Mouse (Mus musculus) CD4-positive helper T cell, adult 2 months (primary cell): ENCODE measurements around the gene Clybl.

ENCODE experiments used
- DNase-seq: peaks from one replicate; pipeline ENCODE4 v3.0.0-alpha.2; 2012; ENCODE audit warnings: low read depth, missing footprints, low spot score

The Clybl gene

DNA sequence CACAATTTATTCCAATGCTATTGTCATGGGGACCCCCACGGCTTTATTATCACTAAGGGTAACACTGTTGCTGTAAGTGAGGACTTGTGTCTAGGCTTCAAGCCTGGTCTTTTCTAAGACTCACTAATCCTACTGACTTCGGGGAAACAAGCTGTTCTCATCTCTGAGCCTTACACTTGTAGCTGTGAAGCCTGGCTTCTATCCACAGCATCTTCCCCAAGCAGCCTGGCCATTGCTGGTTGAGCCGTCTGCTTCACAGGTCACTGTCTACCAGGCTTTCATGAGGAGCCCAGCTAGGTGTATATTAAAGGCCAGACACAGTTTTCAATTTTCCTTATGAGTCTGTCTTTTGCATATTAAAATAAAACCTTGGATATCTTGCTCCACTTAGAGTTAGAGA is 177.1 kb downstream of the Clybl start:
- DNase-seq = no peak

DNA sequence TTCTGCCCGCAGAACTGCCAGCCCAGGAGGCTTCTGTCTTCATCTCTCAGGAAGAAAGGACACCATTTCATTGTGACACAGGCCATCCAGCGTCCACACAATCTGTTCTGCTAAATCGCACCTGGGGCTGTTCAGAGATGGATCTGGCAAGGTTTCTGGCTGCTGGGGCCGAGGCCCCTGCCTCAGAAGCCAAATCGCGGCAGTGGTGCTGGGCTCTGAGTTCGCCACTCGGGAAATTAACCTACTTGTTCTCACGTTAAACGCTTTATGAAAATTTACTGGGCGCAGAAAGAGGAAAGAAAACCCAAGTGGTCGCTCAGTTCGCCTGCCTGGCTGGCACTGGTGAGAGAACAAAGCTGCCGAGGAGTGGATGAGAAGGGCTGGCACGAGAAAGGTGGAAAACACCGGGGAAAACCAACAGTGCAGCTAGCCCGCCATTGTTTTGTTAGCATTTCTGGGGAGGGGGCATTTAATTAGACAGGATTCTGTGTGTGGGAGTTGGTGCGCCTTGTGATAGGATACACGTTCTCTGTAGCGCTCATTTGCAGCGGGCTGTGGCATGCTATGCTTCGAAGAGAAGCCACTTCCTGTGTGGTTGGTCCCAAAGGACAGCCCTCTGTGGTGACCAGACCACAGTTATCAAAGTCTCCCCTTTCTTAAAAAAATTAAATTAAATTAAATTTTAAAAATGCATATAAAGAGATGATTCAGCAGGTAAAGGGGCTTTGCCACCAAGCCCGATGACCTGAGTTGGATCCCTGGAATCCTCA is 177.8 kb downstream of the Clybl start:
- DNase-seq = no peak

DNA sequence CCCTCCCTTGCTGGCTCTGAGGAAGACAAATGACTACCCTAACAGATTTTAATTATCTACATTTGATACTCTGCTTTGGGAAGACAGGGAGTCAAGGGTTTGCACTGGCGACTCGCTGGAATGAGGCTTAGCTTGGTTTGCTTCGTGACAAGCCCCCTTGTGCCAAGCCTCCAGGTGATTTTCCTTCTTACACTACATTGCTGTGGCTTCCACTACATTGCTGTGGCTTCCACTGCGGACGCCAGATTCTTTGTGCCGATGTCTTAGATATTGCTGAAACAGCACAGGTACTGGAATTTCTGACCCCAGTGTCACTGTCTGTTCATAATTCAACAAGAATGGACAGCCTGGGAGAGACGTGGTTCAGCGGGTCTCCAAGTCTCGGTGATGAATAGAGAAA is 180.3 kb downstream of the Clybl start:
- DNase-seq = no peak

DNA sequence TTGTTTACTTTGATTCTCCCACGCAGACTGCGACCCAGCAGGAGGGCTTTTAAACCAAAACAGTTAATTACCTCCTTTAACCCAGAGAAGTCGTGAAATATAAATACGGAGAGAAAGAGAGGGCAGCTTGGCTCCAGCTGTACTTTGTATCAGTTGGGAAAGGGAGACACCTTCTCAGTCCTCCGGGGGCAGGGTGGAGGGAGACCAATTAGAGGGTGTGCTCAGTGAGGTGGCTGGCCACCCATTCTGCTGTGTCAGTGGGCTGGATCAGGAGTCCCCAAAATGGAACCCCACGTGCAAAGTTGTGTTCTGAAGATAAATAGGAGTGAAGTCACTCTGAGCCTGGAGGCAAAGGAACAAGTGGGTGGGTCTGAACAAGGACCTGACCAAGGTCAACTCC is 181.7 kb downstream of the Clybl start:
- DNase-seq = no peak

DNA sequence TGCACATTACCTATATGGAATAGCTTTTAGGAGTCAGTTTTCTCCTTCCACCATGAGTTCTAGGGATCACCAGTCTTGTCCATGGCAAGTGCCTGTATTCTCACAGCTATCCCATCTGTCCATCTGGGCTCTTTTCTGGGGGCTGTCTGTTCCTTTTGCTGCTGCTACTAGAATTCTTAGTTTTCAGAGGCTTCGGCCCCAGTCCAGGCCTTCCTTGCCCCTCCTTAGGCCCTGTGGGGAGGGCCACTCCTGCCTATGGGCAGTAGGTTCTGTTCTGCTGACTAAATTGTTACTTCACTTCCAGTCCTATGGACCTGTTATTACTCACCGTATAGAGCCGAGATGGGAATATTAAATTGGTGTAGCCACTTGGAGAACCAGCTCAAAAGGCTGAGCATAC is 182.5 kb downstream of the Clybl start:
- no peak for DNase-seq

DNA sequence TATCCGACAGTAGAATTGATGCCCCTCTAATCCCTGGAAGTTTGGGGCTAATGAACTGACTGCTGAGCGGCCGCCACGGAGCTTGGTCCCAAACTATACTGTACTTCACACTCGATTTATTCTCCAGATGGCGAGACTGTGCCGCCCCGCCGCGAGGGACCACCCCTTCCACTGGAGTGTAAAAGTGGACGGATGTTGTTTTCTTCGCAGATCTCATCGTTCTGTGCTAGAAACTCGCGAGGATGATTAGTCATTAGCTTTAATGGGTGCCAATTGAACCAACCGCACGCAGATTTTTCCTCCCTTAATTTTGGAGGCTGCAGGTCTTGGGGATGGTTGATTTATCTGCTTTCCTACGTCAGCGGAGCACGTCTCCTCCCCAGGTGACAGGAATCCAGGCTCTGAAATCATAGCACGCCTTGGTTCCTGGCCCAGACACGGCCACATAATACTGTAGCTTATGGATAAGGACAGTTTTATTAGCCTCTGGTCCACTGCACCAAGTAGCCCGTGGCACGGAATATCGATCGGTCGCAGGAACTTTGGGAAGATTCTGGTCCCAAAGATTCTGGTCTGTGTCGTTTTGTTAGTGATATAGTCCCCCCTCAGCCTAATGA is 185.9 kb downstream of the Clybl start:
- DNase-seq = no peak

DNA sequence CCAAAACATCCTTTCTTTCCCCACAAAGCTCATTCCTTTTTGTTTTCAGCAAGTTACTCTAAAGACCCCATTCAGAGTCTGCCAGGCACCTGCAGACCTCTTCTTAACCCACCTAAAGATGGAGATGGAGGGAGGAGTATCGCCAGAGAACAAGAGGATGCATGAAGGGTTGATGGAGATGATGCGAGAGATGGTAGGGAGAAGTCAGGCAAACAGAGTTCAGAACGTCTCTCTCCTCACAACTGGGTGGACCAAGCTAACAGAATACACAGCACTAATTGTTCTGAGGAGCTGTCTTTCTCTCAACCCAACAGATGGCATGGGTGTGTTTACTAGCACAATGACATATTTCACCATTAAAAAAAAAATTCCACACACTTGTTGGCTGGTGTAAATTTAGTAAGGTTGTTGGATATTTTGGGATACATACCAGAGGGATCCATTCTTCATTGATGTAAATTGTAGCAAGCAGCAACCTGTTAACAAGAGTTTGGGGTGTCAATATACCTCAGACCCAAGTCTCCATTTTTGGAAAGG is 186.4 kb downstream of the Clybl start:
- DNase-seq = no peak

DNA sequence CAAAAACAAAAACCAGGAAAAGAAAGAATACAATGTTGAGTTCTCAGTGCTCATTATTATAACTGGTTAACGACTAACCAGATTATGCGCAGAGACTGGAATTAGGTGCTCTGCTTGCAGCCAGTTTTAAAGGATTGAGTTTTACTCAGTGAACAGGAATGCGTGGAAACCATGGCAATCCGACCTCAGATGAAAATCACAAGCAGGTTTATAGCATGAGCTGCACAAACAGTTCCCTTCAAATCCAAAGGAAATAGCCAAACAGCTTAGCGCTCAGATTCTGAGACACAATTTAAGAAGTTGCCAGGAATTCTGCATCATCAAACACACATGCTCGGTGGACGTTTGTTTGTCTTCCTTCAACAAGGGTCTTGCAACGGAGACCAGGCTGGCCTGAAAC is 187.0 kb downstream of the Clybl start:
- no peak for DNase-seq

DNA sequence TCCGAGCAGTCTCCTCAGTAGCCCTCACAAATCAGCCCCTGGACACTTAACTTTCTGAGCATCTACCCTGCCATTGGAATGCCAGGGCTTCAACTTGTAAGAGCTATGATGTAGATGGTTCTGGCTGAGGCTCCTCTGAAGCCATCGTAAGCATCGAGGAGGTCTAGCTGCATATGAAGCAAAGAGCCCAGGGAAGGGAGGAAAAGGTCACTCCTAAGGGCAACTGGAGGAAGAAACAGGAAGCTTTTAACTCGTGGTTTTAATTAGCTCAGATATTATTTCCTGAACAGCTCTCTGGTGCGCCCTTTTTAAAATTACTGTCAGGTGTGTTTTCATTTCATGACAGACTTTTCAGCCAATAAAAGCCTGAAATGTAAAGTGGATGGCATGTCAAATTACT is 190.5 kb downstream of the Clybl start:
- no peak for DNase-seq

DNA sequence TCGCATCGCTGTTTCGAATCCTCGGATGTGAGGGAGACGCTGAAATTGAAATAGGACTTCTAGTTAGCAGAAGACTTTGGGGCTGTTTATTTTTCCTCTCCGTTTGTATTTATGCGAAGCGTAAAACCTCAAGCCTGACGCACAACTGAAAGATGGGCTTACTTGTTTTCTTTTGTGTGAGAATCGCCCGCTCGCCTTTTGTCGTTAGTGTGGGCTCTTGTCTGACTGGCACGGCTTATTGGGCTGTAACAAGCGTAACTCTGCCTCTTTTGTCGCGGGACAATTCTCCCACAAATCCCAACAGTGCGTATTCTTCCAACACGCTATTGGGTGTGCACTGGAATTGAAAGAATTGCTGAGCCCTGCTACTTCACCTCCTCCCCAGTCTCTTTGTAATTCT is 192.0 kb downstream of the Clybl start:
- no peak for DNase-seq

DNA sequence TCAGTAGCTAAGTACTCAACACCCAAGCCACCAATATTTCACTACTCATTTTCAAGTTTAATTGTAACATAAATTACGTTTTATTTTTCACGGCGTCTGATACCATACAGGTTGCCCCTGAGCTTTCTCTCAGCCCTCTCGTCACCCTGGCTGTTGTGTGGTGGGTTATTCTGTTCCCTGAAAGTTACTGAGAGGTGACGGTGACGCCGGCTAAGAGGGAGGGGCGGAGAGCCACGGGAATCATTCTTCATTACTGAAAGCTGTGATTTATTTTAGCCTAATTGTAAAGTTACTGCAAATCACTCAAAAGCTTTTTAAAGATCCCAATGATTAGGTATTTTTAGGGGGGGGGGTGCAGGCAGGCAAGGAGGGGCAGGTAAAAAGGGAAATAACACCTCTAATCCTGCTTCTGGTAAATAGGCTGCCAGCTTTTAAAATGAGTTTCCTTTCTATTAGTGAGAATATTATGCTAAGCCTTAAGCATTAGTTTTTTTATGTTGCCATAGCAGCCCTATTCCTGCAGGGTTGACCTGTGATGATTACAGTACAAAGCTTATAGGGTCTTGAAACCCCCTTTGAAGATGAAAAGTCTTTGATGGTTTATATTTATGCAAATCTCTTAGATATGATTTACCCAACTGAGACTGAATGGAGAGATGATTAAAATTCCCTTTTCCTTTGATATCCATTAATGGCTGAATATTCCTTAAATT is 192.9 kb downstream of the Clybl start:
- DNase-seq = no peak

DNA sequence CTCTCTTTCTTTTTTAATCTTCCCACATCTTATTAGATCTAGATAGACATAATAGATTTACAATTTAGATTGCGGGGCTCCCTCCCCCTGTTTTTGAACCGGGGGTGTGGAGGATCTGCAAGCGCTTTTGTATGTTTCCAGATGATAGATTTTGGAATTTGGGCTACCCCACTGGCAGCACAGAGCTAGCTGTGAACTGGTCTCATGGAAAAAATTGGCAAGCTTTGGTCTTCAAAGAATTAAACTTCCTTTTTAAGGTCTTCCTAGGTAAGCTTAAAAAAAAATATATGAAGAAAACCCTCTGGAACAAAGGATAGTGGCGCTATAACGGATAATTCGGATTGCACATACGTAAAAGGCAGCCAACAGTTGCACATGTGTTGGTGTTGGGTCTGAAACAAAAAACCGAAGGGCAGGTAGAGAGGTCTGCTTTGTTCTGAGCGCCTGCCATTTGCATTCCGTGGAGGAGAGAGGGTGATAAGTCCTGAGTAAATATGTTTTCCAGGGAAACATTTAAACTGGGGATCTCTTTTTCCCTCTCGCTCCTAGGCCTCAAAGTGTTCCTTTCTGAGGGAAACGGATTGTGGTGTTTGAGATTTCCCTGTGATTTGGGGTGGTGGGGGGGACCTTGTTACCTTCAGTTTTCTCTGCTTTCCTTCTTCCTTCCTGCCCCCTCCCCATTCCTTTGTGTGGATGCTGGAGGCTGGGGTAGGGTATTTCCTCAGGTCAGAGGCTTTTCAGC is 193.7 kb downstream of the Clybl start:
- no peak for DNase-seq

DNA sequence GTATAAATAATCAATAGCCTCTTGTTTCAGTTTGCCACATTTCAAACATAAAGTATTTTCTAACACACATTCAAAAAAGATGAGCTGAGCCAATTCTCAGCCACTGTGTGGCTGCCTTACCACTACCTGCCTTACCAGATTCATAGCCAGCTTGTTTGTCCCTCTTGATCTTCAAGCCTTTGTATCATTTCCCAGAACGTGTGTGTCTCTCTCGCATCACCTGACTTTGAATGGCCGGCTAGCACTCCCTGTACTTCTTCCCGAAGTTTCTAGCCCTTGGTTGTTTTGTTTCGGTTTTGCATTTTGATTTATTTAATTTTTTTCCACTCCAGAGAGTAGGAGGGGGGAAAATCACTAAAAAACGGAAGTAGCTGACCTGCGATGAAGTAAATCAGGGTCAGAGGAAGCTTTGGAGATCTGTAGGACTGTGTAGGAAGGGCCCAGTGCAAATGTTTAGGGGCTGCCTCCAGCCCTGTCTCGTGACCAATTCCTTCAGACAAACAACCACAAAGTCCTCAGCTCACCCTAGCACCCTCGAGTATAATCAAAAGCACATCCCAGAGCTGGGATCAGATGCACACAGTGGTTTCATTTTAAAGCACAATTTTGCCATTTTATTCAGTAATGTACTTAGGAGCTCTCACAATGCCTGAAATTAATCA is 195.1 kb downstream of the Clybl start:
- no peak for DNase-seq

DNA sequence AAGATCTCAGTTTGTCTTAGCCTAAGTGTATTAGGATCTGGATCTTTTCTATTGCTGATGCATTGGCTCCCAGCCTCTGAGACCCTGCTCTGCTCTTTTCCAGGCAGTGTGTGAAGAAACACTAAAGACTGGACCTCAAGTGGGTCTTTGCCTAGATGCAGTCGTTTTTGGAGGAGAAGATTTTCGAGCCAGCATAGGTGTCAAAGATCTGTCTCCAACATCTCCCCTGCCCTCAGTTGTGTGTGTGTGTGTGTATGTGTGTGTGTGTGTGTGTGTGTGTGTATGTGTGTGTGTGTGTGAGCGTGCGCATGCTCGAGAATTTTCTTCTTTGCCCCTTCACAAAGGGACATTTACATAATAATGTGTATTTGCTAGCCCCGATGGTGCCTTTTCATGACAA is 196.2 kb downstream of the Clybl start:
- no peak for DNase-seq

DNA sequence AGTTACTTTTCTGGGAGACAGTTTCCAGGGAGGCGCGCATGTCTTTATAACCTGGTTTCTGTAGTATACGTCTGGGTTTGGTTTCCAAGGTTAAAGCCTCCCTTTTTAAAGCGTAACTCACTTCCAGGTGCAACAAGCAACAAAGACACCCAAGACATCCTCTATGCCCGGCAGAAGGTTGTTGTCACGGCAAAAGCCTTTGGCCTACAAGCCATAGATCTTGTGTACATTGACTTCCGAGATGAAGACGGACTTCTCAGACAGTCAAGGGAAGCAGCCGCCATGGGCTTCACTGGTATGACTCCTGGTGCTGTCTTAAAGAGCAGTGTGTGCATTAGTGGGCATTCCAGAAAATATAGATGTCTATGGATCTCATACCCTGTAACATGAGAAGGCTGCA is 197.6 kb downstream of the Clybl start:
- no peak for DNase-seq

DNA sequence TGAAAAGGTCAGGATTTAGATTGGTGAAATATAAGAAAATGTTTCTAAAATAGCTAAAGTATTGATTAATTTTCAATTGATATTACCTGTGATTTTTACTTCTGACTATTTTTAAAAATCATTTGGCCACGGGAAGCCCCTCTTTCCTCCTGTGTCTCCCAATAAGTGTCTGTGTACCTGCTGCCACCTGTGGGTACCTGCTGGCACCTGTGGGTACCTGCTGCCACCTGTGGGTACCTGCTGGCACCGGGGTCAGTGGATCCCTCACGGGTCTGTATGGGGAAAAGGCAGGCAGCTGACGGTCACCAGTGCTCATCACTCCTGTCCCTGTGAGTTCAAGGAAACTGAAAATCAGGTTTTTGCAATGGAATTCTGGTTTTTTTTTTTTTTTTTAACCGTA is 198.5 kb downstream of the Clybl start:
- DNase-seq = no peak

DNA sequence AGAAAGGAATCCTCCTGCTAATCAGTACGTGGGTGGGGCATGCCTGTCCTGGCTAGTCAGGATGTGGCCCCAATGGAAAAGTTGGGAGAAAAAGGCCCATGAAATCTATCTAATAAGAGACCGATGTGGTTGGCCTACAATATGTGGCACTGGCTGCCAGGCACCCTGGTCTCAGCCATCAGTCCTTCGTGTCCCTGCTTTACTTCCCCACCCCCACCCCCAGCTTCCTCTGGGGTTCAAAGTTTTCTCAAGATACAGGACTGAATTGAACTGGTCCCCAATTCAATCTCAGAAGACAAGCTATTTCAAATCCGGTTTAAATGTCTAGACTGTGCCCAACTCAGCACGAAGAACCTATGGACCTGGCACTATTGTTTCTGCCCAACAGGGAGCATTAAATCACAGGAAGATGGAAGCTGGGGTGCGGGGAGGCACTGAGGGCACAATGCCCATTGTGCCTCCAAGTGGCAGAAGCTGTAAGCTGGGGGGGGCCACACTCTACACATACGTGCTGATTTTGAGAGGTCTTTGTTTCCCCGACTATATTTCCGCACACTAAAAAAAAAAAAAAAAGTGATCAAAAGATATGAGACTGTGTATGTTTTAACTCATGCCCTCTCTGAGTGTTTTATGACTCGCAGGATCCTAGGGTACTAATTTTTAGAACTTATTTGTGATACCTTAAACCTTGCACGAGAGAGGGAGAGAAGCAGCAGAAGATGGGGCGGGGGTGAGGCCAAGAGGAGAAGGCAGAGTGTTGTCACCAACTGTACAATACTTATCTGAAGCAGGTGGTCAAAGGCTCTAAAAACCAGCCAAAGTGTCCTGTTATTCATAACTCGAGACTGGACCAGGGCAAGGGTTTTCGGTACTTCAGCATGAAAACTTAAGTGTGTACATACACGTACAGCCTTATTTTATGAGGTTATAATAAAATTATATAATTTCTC is 199.7 kb downstream of the Clybl start:
- DNase-seq = no peak

DNA sequence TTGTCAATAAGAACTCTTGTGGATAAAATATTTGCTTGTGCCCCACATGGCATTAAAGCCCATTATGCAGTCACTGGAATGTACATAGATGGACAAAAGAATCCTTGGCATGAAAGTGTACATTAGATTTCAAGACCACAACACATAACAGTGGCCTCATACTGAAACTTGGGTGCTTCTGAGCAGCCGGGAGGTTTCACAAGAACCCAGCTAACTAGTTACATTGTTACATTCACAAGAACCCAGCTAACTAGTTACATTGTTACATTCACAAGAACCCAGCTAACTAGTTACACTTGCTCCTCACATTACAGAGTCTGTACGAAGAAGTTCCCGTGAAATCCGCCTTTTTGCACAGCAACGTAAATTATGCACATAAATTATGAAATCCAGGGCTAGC is 200.8 kb downstream of the Clybl start:
- DNase-seq = no peak

DNA sequence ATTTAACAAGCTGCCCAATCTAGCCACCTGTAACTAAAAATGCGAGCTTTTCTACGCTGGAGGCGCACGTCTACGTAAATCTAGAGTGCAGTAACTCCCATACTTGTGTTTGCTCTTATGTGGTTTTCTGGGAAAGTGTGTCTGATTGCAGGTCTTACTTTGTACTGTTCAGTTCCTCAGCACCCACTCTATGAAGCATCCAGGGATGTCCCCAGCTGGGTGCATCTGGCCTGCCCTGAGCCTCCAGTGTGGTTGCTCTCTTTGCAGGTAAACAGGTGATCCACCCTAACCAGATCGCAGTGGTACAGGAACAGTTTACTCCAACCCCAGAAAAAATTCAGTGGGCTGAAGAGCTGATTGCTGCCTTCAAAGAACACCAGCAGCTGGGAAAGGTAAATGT is 202.4 kb downstream of the Clybl start:
- DNase-seq = no peak
